Mouse (Mus musculus) hindbrain, embryonic 11.5 days (tissue): ENCODE measurements around the gene B3gat2. TPM values are rescaled to one million over a fixed set of nuclear protein-coding genes. Genes with fewer than 3 reads are reported as not detected.

Experiments
- ATAC-seq: fragments of 200-750 bp; cut with Nextera tagmentation; 2 replicates; pipeline ENCODE4 v1.8.0; 2017; ENCODE audit warnings: mild to moderate bottlenecking, moderate TSS enrichment, moderate library complexity; ENCODE audit not compliant: low FRiP score
- DNase-seq: peaks from one replicate; pipeline ENCODE4 v3.0.0-alpha.2; 2015; ENCODE audit warnings: low spot score
- H3K27ac ChIP-seq: fragments of 300-500 bp; sonication (generic); 2 replicates; pipeline ENCODE4 v1.5.1; 2014; ENCODE audit warnings: mild to moderate bottlenecking, low read depth, low read length
- H3K27me3 ChIP-seq: fragments of 300-500 bp; sonication (generic); 2 replicates; pipeline ENCODE4 v1.6.1; 2014; ENCODE audit warnings: mild to moderate bottlenecking, low read length, moderate library complexity, mixed read lengths; ENCODE audit not compliant: control insufficient read depth, insufficient read depth
- H3K36me3 ChIP-seq: fragments of 300-500 bp; sonication (generic); 2 replicates; pipeline ENCODE4 v1.6.1; 2014; ENCODE audit warnings: mild to moderate bottlenecking, low read length, moderate library complexity, mixed read lengths; ENCODE audit not compliant: control insufficient read depth, insufficient read depth
- H3K4me1 ChIP-seq: fragments of 300-500 bp; sonication (generic); replicated peaks from 2 replicates; pipeline ENCODE4 v1.6.1; 2014; ENCODE audit warnings: low read length, mixed read lengths; ENCODE audit not compliant: control insufficient read depth, insufficient read depth
- H3K4me2 ChIP-seq: fragments of 300-500 bp; sonication (generic); replicated peaks from 2 replicates; pipeline ENCODE4 v1.6.1; 2014; ENCODE audit warnings: mild to moderate bottlenecking, low read depth, low read length
- H3K4me3 ChIP-seq: fragments of 300-500 bp; sonication (generic); 2 replicates; pipeline ENCODE4 v1.5.1; 2014; ENCODE audit warnings: low read depth, low read length
- H3K9ac ChIP-seq: fragments of 300-500 bp; sonication (generic); 2 replicates; pipeline ENCODE4 v1.6.1; 2014; ENCODE audit warnings: low read depth, low read length
- H3K9me3 ChIP-seq: fragments of 300-500 bp; sonication (generic); 2 replicates; pipeline ENCODE4 v1.6.1; 2016; ENCODE audit warnings: low read length; ENCODE audit not compliant: control insufficient read depth
- WGBS: fragments of 180-500 bp; shearing (Covaris S2); extraction: QIAGEN DNeasy Blood & Tissue Kit; methylation state at CpG from one replicate; pipeline ENCODE4 v1.1.7; 2014; 5-methylcytosine and 5-hydroxymethylcytosine counted together
- polyA plus RNA-seq: library from polyadenylated mRNA; unstranded; fragments of >200 nt; fragmentation: Nextera tagmentation; extraction: Ambion mirVana; gene quantifications from 2 replicates; pipeline ENCODE4 v1.2.1, GENCODE M21; 2014

B3gat2 gene
- polyA plus RNA-seq, 1 experiment from 2014 or later: 2.3 TPM

DNA sequence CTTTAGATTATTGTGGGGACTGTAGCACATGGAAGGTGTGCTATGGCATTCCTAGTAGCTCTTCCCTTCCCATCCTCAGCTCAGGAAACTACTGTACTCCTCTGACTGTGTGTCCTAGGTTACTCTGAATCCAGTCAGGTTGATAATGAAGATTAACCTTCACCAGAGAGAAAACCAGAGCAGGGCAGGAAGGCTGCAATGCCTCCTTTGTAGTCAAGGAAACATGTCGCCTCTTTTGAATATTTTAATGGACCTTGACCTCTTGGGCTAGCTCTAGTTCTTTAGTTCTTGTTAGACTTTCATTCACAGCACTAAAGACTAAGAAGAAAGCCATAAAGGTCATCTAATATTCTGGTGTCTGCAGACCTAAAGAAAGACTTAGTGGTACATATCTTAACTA is 7.2 kb upstream of the B3gat2 start:
- Histone ChIP-seq H3K27me3 (peaks cover 2% of the 10 kb centered on the region; the same call in 1 of the 2 replicates), H3K9me3 (no peaks in the 10 kb centered on the region), H3K36me3 (no peaks in the 10 kb centered on the region), H3K4me1 (no peaks in the 10 kb centered on the region), H3K9ac (no peak overlapping the region), H3K4me3 (no peak overlapping the region), H3K4me2 (no peak overlapping the region), H3K27ac (no peak overlapping the region)
- DNase-seq (no peak), ATAC-seq (no peak)
- 66% methylated on average over 1 of the region's 1 CpGs for WGBS

DNA sequence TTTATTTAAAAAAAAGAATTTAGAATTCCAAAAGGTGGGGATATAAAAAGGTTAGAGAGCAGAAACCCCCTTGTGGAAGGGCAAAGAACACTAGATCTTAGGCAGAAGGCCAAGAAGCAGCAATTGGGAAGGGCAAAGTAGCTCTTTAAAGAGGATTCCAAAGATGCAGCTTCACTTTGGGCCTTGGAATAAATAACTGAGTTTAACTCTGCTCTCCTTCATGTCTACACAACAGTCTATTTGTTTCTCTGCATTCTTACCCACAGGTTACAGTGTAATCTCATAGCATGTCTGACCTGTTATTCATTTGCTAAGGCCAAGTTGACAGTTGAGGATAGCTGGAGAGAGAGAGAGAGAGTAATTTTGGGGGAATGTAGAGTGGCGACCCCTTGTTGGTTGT is 6.6 kb upstream of the B3gat2 start:
- no peak overlapping the region for H3K4me3 ChIP-seq
- no peaks in the 10 kb centered on the region for H3K9me3 ChIP-seq
- H3K4me1 ChIP-seq: no peaks in the 10 kb centered on the region
- ATAC-seq (no peak), DNase-seq (no peak)
- no peak overlapping the region for H3K9ac ChIP-seq
- H3K36me3 ChIP-seq: no peaks in the 10 kb centered on the region
- WGBS: 92% methylated on average over 1 of the region's 1 CpGs
- H3K27me3 ChIP-seq: peaks cover 3% of the 10 kb centered on the region
- no peak overlapping the region for H3K4me2 ChIP-seq
- H3K27ac ChIP-seq: no peak overlapping the region

DNA sequence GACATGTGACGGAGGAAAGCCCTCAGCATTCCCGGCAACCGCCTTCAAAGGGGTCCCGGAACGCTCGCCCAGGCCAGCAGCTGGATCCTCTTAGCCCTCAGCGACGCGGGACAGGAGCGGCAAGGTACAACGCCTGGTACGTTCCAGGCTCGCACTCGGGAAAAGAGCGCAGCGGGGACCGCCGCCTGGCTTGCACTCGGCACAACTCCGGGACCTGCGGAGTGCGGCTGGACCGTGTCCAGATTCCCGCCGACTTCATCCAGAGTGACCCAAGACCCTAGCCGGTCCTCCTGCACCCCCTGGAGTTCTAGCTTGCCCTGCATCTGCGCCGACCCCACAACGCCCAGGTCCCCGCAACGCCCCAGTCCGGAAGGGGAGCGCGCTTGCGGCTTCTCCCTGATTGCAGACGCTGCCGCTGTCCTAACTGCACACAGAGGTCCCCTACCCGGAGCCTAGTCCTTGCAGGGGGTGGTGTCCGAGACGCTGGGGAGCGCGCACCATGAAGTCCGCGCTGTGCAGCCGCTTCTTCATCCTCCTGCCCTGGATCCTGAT is 659 bp downstream of the B3gat2 start:
- Histone ChIP-seq H3K4me3 (peak overlapping the region; percentile 57), H3K27me3 (peaks cover 16% of the 10 kb centered on the region), H3K4me2 (peak overlapping the region; percentile 95), H3K4me1 (0 out of 2 replicates have a peak, but pooled peaks cover 2% of the 10 kb centered on the region), H3K27ac (no peak overlapping the region), H3K36me3 (no peaks in the 10 kb centered on the region), H3K9ac (peak overlapping the region; percentile 55), H3K9me3 (no peaks in the 10 kb centered on the region)
- ATAC-seq (peak; percentile 59), DNase-seq (peak; percentile 68)
- under 1% methylated on average over 41 of the region's 45 CpGs for WGBS

DNA sequence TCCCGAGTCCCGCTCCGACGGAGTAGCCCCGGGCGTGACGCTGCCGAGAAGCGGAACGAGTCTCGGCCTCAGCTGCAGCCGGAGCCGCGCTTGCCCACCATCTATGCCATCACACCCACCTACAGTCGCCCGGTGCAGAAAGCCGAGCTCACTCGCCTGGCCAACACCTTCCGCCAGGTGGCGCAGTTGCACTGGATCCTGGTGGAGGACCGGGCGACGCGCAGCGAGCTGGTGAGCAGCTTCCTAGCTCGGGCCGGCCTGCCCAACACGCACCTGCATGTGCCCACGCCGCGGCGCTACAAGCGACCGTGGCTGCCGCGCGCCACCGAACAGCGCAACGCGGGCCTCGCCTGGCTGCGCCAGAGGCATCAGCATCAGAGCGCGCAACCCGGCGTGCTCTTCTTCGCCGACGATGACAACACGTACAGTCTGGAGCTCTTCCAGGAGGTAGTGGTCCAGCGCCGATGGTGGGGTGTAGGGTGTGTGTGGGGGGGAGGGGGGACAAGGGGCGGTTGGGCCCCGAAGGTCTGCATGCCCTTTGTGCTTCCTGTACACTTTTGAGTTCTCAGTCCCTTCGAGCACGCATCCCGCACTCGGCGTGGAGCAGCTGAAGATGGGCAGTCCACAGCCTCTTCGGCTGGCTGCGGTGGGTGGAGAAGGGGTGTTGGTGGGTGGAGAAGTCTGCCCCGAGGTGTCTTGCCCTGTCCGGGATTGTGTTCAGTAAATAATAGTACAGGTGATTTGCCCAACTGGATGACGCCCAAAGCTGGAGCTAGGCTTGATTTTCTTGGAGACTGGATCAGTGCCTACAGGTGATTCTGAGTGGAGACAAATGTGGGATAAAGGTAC is 1.5 kb downstream of the B3gat2 start:
- DNase-seq: peak; percentile 99
- Histone ChIP-seq H3K9ac (peak overlapping the region; percentile 55; the same call in 1 of the 2 replicates), H3K27ac (no peak overlapping the region), H3K27me3 (peaks cover 16% of the 10 kb centered on the region), H3K4me2 (peak overlapping the region; percentile 95), H3K4me1 (0 out of 2 replicates have a peak, but pooled peaks cover 2% of the 10 kb centered on the region), H3K9me3 (no peaks in the 10 kb centered on the region), H3K36me3 (no peaks in the 10 kb centered on the region), H3K4me3 (peak overlapping the region; percentile 57)
- 1% methylated on average over 65 of the region's 65 CpGs for WGBS
- ATAC-seq: peak; percentile 94

DNA sequence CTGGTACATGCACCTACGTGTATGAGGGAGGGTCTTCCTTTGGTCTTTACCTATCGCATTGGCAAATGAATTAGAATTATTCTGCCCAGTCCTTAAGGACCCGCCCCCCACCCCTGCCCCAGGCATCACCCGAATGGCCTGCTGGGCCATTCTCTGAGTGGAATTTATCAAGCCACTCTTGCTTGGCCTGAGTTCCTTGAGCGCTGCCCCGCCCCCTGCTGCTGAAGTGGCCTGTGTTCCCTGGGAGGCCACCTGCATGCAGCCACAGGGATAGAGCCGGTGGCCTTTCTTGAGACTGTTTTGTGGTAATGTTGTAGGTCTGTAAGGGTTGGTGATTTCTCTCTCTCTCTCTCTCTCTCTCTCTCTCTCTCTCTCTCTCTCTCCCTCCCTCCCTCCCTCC is 2.2 kb downstream of the B3gat2 start:
- no peaks in the 10 kb centered on the region for H3K9me3 ChIP-seq
- peaks cover 16% of the 10 kb centered on the region for H3K27me3 ChIP-seq
- 0 out of 2 replicates have a peak overlapping the region, but pooled peaks have one; percentile 8 for H3K4me3 ChIP-seq
- H3K27ac ChIP-seq: no peak overlapping the region
- H3K9ac ChIP-seq: no peak overlapping the region
- H3K4me2 ChIP-seq: peak overlapping the region; percentile 95
- H3K4me1 ChIP-seq: 0 out of 2 replicates have a peak, but pooled peaks cover 2% of the 10 kb centered on the region
- DNase-seq (peak; percentile 43), ATAC-seq (no peak)
- H3K36me3 ChIP-seq: no peaks in the 10 kb centered on the region
- WGBS: 0% methylated on average over 7 of the region's 7 CpGs

DNA sequence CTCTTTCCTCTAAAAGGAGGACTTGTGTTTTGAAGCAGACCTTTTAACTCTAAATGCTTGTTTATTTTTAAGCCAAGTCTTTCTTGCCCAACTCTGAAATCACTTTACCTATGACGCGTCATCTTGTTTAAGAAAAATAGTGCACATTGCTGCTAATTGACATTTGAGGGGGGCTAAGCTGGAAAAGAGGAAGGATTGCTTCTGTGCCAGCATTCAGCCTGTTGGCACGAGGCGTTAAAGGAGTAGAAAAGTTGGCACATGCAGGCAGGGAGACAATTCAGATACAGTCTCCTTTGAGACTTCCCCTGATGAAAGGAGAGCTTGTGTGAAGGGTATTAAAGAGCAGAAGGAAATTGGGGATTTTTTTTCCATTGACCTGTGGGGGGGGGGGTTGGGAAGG is 3.2 kb downstream of the B3gat2 start:
- no peaks in the 10 kb centered on the region for H3K9me3 ChIP-seq
- no peak overlapping the region for H3K4me3 ChIP-seq
- H3K36me3 ChIP-seq: no peaks in the 10 kb centered on the region
- 81% methylated on average over 4 of the region's 4 CpGs for WGBS
- peaks cover 13% of the 10 kb centered on the region for H3K27me3 ChIP-seq
- ATAC-seq (no peak), DNase-seq (no peak)
- H3K4me2 ChIP-seq: no peak overlapping the region
- no peak overlapping the region for H3K9ac ChIP-seq
- no peak overlapping the region for H3K27ac ChIP-seq
- 0 out of 2 replicates have a peak, but pooled peaks cover 2% of the 10 kb centered on the region for H3K4me1 ChIP-seq

DNA sequence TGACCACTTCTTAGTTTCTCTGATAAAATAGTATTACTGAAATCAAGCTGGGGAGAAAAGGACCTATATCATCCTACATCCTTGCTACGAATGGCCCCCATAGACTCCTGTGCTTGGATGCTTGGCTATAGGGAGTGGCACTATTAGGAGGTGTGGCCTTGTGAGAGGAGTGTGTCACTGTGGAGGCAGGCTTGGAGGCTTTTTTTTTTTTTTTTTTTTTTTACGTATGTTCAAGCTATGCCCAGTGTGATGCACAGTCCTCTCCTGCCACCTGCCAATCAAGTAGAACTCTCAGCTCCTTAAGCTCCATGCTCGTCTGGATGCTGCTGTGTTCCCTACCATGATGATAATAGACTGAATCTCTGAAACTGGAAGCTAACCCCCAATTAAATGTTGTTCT is 11.5 kb downstream of the B3gat2 start:
- no peaks in the 10 kb centered on the region for H3K4me1 ChIP-seq
- no peak overlapping the region for H3K27ac ChIP-seq
- no peak overlapping the region for H3K4me2 ChIP-seq
- H3K4me3 ChIP-seq: no peak overlapping the region
- 62% methylated on average over 3 of the region's 3 CpGs for WGBS
- no peaks in the 10 kb centered on the region for H3K9me3 ChIP-seq
- DNase-seq (no peak), ATAC-seq (no peak)
- no peaks in the 10 kb centered on the region for H3K36me3 ChIP-seq
- H3K9ac ChIP-seq: no peak overlapping the region
- H3K27me3 ChIP-seq: no peaks in the 10 kb centered on the region

DNA sequence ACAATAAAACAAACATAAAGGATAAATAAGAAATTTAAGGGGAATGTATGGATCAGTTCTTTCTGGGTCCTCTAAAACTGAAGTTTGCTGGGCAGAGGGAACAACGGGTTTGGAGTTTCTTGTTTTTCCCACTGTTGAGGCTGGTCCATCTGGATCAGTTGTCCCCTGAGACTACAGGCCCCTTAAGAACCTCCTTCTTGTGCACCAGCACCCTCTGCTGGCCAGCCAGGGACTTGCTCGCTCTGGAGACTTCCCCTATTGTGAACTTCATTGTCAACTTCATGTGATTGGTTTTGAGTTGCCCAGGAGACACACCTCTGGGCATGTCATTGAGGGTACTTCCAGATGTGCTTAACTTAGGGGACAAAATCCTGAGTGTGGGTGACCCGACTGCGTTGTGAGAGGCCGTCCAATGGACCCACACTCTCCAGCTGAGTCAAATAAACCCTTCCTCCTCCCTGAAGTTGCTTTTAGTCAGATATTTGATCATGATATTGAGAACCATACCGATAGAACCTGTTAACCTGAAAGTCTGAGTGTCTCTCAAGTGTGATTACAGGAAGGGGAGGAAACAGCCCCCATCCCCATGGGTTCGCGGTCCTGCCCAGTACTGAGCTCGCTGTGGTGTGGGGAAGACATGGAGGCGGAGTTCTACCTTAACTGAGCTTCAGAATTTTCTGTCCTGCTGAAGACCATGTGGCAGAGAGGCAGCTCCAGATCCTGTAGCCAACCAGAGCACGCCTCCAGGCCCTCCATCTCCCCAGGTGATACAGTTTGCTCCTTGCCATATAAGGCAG is 31.4 kb downstream of the B3gat2 start:
- Histone ChIP-seq H3K4me1 (no peaks in the 10 kb centered on the region), H3K9ac (no peak overlapping the region), H3K4me2 (no peak overlapping the region), H3K9me3 (no peaks in the 10 kb centered on the region), H3K36me3 (no peaks in the 10 kb centered on the region), H3K27me3 (no peaks in the 10 kb centered on the region), H3K4me3 (no peak overlapping the region), H3K27ac (no peak overlapping the region)
- peak; percentile 81 for DNase-seq
- WGBS: 49% methylated on average over 11 of the region's 11 CpGs
- ATAC-seq: peak; percentile 81; the same call in 1 of the 2 replicates
